ENCODE assay signal across 9 mouse cellular contexts in the genomic region with DNA sequence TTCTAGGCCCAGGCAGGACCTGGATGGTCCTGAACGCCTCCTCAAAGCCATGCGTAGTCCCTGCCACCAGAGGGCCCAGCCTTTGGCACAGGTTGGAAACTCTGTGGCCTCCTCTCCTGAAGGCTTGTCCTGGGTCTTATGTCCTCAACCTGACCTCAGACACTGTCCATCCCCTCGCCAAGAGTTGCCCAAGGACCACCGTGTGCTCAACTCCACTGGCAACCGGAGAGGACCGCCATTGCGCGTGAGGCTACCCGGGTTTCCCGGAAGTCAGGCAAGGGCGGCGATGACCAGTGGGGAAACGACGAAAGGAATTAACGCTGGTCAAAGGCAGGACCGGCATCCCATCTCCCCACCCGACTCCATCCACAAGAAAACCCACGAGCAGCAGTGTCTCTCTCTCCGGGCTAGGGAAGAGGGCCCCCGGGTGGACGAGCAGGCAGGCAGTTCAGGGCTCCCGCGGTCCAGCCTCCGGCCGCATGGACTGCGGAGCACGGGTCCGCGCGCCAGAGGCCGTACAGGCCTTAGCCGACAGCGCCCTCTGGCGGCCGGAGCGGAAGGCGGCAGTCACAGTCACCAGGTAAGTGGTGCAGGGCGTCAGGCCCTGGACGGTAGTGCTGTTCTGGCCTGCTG. TPM values are rescaled to one million over a fixed set of nuclear protein-coding genes. Genes with fewer than 3 reads are reported as not detected.
DNase-seq lines count a peak whose midpoint lies in the region; ATAC-seq and TF ChIP-seq lines count a peak whose summit lies in the region.
"Had no signal": no experiment of that assay in that cellular context is flagged by ENCODE, and none has a peak within 500 bp of the region (broad histone marks: within the 10 kb centered on the region; RNA-seq: fewer than 3 reads in every experiment).

No protein-coding gene starts in this region.

- peak; percentile 31 to 93; a peak in 3 of 4 replicates for TF ChIP-seq CTCF in CH12.LX (conservative IDR thresholded peaks at IDR 0.05 in 1 of 2, IDR thresholded peaks at IDR 0.05 in 1 of 2; ENCODE audit: low read depth in 2 of 2, low read length in 2 of 2)
- peak; percentile 99 for TF ChIP-seq CTCF in liver, postnatal 0 days (IDR thresholded peaks at IDR 0.05; ENCODE audit: low read depth)
- TF ChIP-seq CTCF in testis, adult 2 months (IDR thresholded peaks at IDR 0.05; ENCODE audit: control insufficient read depth, insufficient read depth, insufficient replicate concordance, low read depth, low read length) = peak; percentile 99

- dilution Hi-C loops in CH12.LX (cut with MboI; ENCODE audit: extremely low pct_ligation_motif_present, extremely low pct_unique_long_range_greater_than_20kb, low sequenced_read_pairs) = no loop called here

- peak overlapping the region; percentile 14 for H3K4me2 ChIP-seq in CH12.LX (ENCODE audit: insufficient read depth, low read depth, poor library complexity, severe bottlenecking)
- H3K4me2 ChIP-seq in forebrain, embryonic 13.5 days = peak overlapping the region; percentile 71
- H3K4me2 ChIP-seq in liver, postnatal 0 days (ENCODE audit: low read depth, low read length) = peak overlapping the region; percentile 99
- H3K4me2 ChIP-seq in neural tube, embryonic 13.5 days = peak overlapping the region; percentile 66

- no peaks in the 10 kb centered on the region for H3K36me3 ChIP-seq in CH12.LX (replicated peaks in 1 of 2; ENCODE audit: control insufficient read depth in 1 of 2, insufficient read depth in 1 of 2, low read length in 1 of 2)
- no peaks in the 10 kb centered on the region for H3K36me3 ChIP-seq in forebrain, embryonic 13.5 days (ENCODE audit: poor library complexity, severe bottlenecking)
- H3K36me3 ChIP-seq in liver, postnatal 0 days (replicated peaks; ENCODE audit: insufficient read depth, low read length) = no peaks in the 10 kb centered on the region
- no peaks in the 10 kb centered on the region for H3K36me3 ChIP-seq in neural tube, embryonic 13.5 days
- H3K36me3 ChIP-seq in testis, adult 2 months (ENCODE audit: control insufficient read depth, insufficient read depth, low read length) = no peaks in the 10 kb centered on the region

- no peaks in the 10 kb centered on the region for H3K79me2 ChIP-seq in CH12.LX (replicated peaks; ENCODE audit: control insufficient read depth, extremely low read depth, insufficient read depth, poor library complexity, severe bottlenecking)

- H3K4me1 ChIP-seq in CH12.LX (ENCODE audit: control insufficient read depth in 1 of 2, insufficient read depth in 2 of 2) = peaks cover 10 to 30% of the 10 kb centered on the region in 2 experiments
- peaks cover 29% of the 10 kb centered on the region for H3K4me1 ChIP-seq in forebrain, embryonic 13.5 days
- peaks cover 22% of the 10 kb centered on the region for H3K4me1 ChIP-seq in liver, postnatal 0 days (ENCODE audit: insufficient read depth)
- H3K4me1 ChIP-seq in neural tube, embryonic 13.5 days (replicated peaks) = peaks cover 33% of the 10 kb centered on the region
- peaks cover 21% of the 10 kb centered on the region for H3K4me1 ChIP-seq in testis, adult 2 months (ENCODE audit: control insufficient read depth, insufficient read depth, low read length)

- DNase-seq in CH12.LX (ENCODE audit: extremely low read depth) = peak; percentile 77
- peak; percentile 82 for DNase-seq in c-Kit-positive CD71-positive TER-119-positive erythroid progenitor cells, embryonic 14.5 days (ENCODE audit: low spot score)
- peak; percentile 95 to 97 for DNase-seq in heart, postnatal 14 days
- DNase-seq in large intestine, adult 2 months (ENCODE audit: low read depth, low spot score) = peak; percentile 70
- peak; percentile 92 for DNase-seq in liver, postnatal 0 days

- ATAC-seq in forebrain, embryonic 13.5 days = peak; percentile 84
- peak; percentile 94 for ATAC-seq in liver, postnatal 0 days
- peak; percentile 78 for ATAC-seq in neural tube, embryonic 13.5 days (ENCODE audit: low read depth)

- under 1% methylated on average over 39 of the region's 39 CpGs for WGBS in forebrain, embryonic 13.5 days
- under 1% methylated on average over 39 of the region's 39 CpGs for WGBS in large intestine, adult 2 months
- 1% methylated on average over 39 of the region's 39 CpGs for WGBS in liver, postnatal 0 days (ENCODE audit: insufficient replicate concordance)
- under 1% methylated on average over 36 of the region's 39 CpGs for WGBS in neural tube, embryonic 13.5 days

- H3K27ac ChIP-seq in CH12.LX (ENCODE audit: insufficient read depth, low read depth) = no peak overlapping the region
- H3K27ac ChIP-seq in forebrain, embryonic 13.5 days = no peak overlapping the region; the same call in 1 of the 2 replicates
- peak overlapping the region; percentile 68 for H3K27ac ChIP-seq in liver, postnatal 0 days (ENCODE audit: low read depth)
- peak overlapping the region; percentile 49 for H3K27ac ChIP-seq in neural tube, embryonic 13.5 days (replicated peaks)
- peak overlapping the region; percentile 63 for H3K27ac ChIP-seq in testis, adult 2 months (ENCODE audit: control insufficient read depth, insufficient read depth, low read depth, low read length)

- H3K27me3 ChIP-seq in CH12.LX (replicated peaks) = peaks cover 42% of the 10 kb centered on the region
- peaks cover 32% of the 10 kb centered on the region for H3K27me3 ChIP-seq in forebrain, embryonic 13.5 days
- peaks cover 19% of the 10 kb centered on the region for H3K27me3 ChIP-seq in liver, postnatal 0 days (ENCODE audit: insufficient read depth, low read length)
- H3K27me3 ChIP-seq in neural tube, embryonic 13.5 days = peaks cover 25% of the 10 kb centered on the region
- no peaks in the 10 kb centered on the region for H3K27me3 ChIP-seq in testis, adult 2 months (ENCODE audit: control insufficient read depth, insufficient read depth, low read length)

- peak; percentile 82 for TF ChIP-seq POLR2A in CH12.LX (IDR thresholded peaks at IDR 0.05; ENCODE audit: low read depth, low read length)
- peak; percentile 73 for TF ChIP-seq POLR2A in testis, adult 2 months (IDR thresholded peaks at IDR 0.05; ENCODE audit: control insufficient read depth, low read depth, low read length)

- H3K9me3 ChIP-seq in CH12.LX (replicated peaks; ENCODE audit: low read length) = no peaks in the 10 kb centered on the region
- H3K9me3 ChIP-seq in forebrain, embryonic 13.5 days (replicated peaks) = no peaks in the 10 kb centered on the region
- H3K9me3 ChIP-seq in liver, postnatal 0 days (ENCODE audit: low read length) = no peaks in the 10 kb centered on the region
- H3K9me3 ChIP-seq in neural tube, embryonic 13.5 days = no peaks in the 10 kb centered on the region

- peak; percentile 6; the same call in 1 of the 2 replicates for TF ChIP-seq EP300 in CH12.LX (IDR thresholded peaks at IDR 0.05; ENCODE audit: low read length)
- TF ChIP-seq EP300 in liver, postnatal 0 days (IDR thresholded peaks at IDR 0.05; ENCODE audit: low read depth) = no peak

- intact Hi-C loops in heart, postnatal 14 days (cut with DNase I) = loop anchor here (1.0 to 5.0 kb wide), 3 partner anchors 14 to 47 kb away; a partner anchor contains a TSS

- TF ChIP-seq RAD21 in CH12.LX (IDR thresholded peaks at IDR 0.05; ENCODE audit: low read depth, low read length) = peak; percentile 75

- in situ Hi-C loops in CH12.LX (cut with MboI; ENCODE audit: low pct_ligation_motif_present, low pct_unique_long_range_greater_than_20kb, low sequenced_read_pairs) = loop anchor here (5.0 kb wide), 1 partner anchor 38 kb away; a partner anchor contains a TSS

- H3K9ac ChIP-seq in CH12.LX (ENCODE audit: insufficient read depth, low read depth) = peak overlapping the region; percentile 68
- peak overlapping the region; percentile 79 for H3K9ac ChIP-seq in forebrain, embryonic 13.5 days
- peak overlapping the region; percentile 78 for H3K9ac ChIP-seq in liver, postnatal 0 days (replicated peaks)
- peak overlapping the region; percentile 81 for H3K9ac ChIP-seq in neural tube, embryonic 13.5 days

- H3K4me3 ChIP-seq in CH12.LX (replicated peaks in 1 of 3; ENCODE audit: low read depth in 2 of 3, low read length in 2 of 3, poor library complexity in 1 of 3) = peak overlapping the region; percentile 57 to 58 (median 57)
- peak overlapping the region; percentile 46 for H3K4me3 ChIP-seq in forebrain, embryonic 13.5 days
- H3K4me3 ChIP-seq in liver, postnatal 0 days (ENCODE audit: low read depth, low read length) = peak overlapping the region; percentile 62
- H3K4me3 ChIP-seq in neural tube, embryonic 13.5 days = peak overlapping the region; percentile 46
- peak overlapping the region; percentile 80 for H3K4me3 ChIP-seq in testis, adult 2 months (ENCODE audit: control insufficient read depth, low read depth, low read length)

RNA-seq across cellular contexts. Expression of a gene that starts 4.5 kb away (rescaled TPM):
- total RNA-seq in CH12.LX (2012; rRNA removed) = 1.2 and 1.8 TPM in 2 replicates
- total RNA-seq in CH12.LX (2014; rRNA removed) = 0.12 and 0.15 TPM in 2 replicates
- 0.12 and 0.13 TPM in 2 replicates for polyA plus RNA-seq in CH12.LX (2012; ENCODE audit: insufficient read length, low read depth)
- polyA plus RNA-seq in forebrain, embryonic 13.5 days (2015; fragmentation: Nextera tagmentation; extraction: Ambion mirVana) = 15.1 and 15.3 TPM in 2 replicates
- 10 to 100 TPM in 1 of 2 experiments, 1 to 10 TPM in 1; 9.2 to 12.6 TPM for total RNA-seq in heart, postnatal 14 days (2021)
- polyA plus RNA-seq in large intestine, adult 2 months (2012; rRNA removed) = 10.6 and 36.8 TPM in 2 replicates
- polyA plus RNA-seq in liver, postnatal 0 days (2015; fragmentation: Nextera tagmentation; extraction: Ambion mirVana) = 0.25 and 0.28 TPM in 2 replicates
- 23.0 and 23.4 TPM in 2 replicates for polyA plus RNA-seq in neural tube, embryonic 13.5 days (2015; fragmentation: Nextera tagmentation; extraction: Ambion mirVana)
- polyA plus RNA-seq in testis, adult 2 months (2012; rRNA removed) = 5.5 and 5.6 TPM in 2 replicates

RNA-seq across cellular contexts. Expression of a gene that starts 9.1 kb away (rescaled TPM):
- total RNA-seq in CH12.LX (2012; rRNA removed) (154 and 175 TPM in 2 replicates), CH12.LX (2014; rRNA removed) (133 and 135 TPM in 2 replicates)
- 182 and 216 TPM in 2 replicates for polyA plus RNA-seq in CH12.LX (2012; ENCODE audit: insufficient read length, low read depth)
- 79.2 and 93.3 TPM in 2 replicates for polyA plus RNA-seq in forebrain, embryonic 13.5 days (2015; fragmentation: Nextera tagmentation; extraction: Ambion mirVana)
- total RNA-seq in heart, postnatal 14 days (2021) = 10 to 100 TPM; 54.3 to 59.2 TPM
- polyA plus RNA-seq in large intestine, adult 2 months (2012; rRNA removed) = 78.3 and 91.6 TPM in 2 replicates
- 44.7 and 45.0 TPM in 2 replicates for polyA plus RNA-seq in liver, postnatal 0 days (2015; fragmentation: Nextera tagmentation; extraction: Ambion mirVana)
- 75.1 and 76.4 TPM in 2 replicates for polyA plus RNA-seq in neural tube, embryonic 13.5 days (2015; fragmentation: Nextera tagmentation; extraction: Ambion mirVana)
- 18.7 and 23.4 TPM in 2 replicates for polyA plus RNA-seq in testis, adult 2 months (2012; rRNA removed)

RNA-seq across cellular contexts. Expression of a gene that starts 15.7 kb away (rescaled TPM):
- total RNA-seq in CH12.LX (2012; rRNA removed) (0.04 TPM in 2 replicates), CH12.LX (2014; rRNA removed) (not detected in 2 replicates)
- polyA plus RNA-seq in CH12.LX (2012; ENCODE audit: insufficient read length, low read depth) = not detected in 2 replicates
- polyA plus RNA-seq in forebrain, embryonic 13.5 days (2015; fragmentation: Nextera tagmentation; extraction: Ambion mirVana) = 0.20 and 0.45 TPM in 2 replicates
- total RNA-seq in heart, postnatal 14 days (2021) = 1 to 10 TPM; 1.2 TPM
- 0.55 and 1.2 TPM in 2 replicates for polyA plus RNA-seq in large intestine, adult 2 months (2012; rRNA removed)
- 0.21 and 0.40 TPM in 2 replicates for polyA plus RNA-seq in liver, postnatal 0 days (2015; fragmentation: Nextera tagmentation; extraction: Ambion mirVana)
- polyA plus RNA-seq in neural tube, embryonic 13.5 days (2015; fragmentation: Nextera tagmentation; extraction: Ambion mirVana) = 0.49 and 1.1 TPM in 2 replicates
- polyA plus RNA-seq in testis, adult 2 months (2012; rRNA removed) = 1.0 TPM in 2 replicates

RNA-seq across cellular contexts. Expression of a gene that starts 20.2 kb away (rescaled TPM):
- total RNA-seq in CH12.LX (2012; rRNA removed) (not detected in 2 replicates), CH12.LX (2014; rRNA removed) (not detected in 2 replicates)
- polyA plus RNA-seq in CH12.LX (2012; ENCODE audit: insufficient read length, low read depth) = not detected in 2 replicates
- polyA plus RNA-seq in forebrain, embryonic 13.5 days (2015; fragmentation: Nextera tagmentation; extraction: Ambion mirVana) = 0.18 TPM in 1 of 2 replicates, not detected in the other
- not detected for total RNA-seq in heart, postnatal 14 days (2021)
- not detected in 2 replicates for polyA plus RNA-seq in large intestine, adult 2 months (2012; rRNA removed)
- polyA plus RNA-seq in liver, postnatal 0 days (2015; fragmentation: Nextera tagmentation; extraction: Ambion mirVana) = 0.34 and 0.46 TPM in 2 replicates
- polyA plus RNA-seq in neural tube, embryonic 13.5 days (2015; fragmentation: Nextera tagmentation; extraction: Ambion mirVana) = not detected in 2 replicates
- polyA plus RNA-seq in testis, adult 2 months (2012; rRNA removed) = 0.08 and 0.27 TPM in 2 replicates
- polyA plus RNA-seq: frontal cortex, adult 2 months had no signal

RNA-seq across cellular contexts. Expression of a gene that starts 32.7 kb away (rescaled TPM):
- total RNA-seq in CH12.LX (2012; rRNA removed) (146 and 238 TPM in 2 replicates), CH12.LX (2014; rRNA removed) (230 and 244 TPM in 2 replicates)
- 193 and 212 TPM in 2 replicates for polyA plus RNA-seq in CH12.LX (2012; ENCODE audit: insufficient read length, low read depth)
- 251 and 266 TPM in 2 replicates for polyA plus RNA-seq in forebrain, embryonic 13.5 days (2015; fragmentation: Nextera tagmentation; extraction: Ambion mirVana)
- 10 to 100 TPM; 72.4 to 72.5 TPM for total RNA-seq in heart, postnatal 14 days (2021)
- 73.4 and 84.4 TPM in 2 replicates for polyA plus RNA-seq in large intestine, adult 2 months (2012; rRNA removed)
- polyA plus RNA-seq in liver, postnatal 0 days (2015; fragmentation: Nextera tagmentation; extraction: Ambion mirVana) = 167 and 171 TPM in 2 replicates
- 249 and 265 TPM in 2 replicates for polyA plus RNA-seq in neural tube, embryonic 13.5 days (2015; fragmentation: Nextera tagmentation; extraction: Ambion mirVana)
- 134 and 144 TPM in 2 replicates for polyA plus RNA-seq in testis, adult 2 months (2012; rRNA removed)

Comparison
In these comparisons a context has a peak if more than half of its experiments do, and no peak if none do; other contexts are left out.
1. H3K27ac ChIP-seq: peak in liver, postnatal 0 days (single experiment), neural tube, embryonic 13.5 days (single experiment) and testis, adult 2 months (single experiment); none in CH12.LX (single experiment) and forebrain, embryonic 13.5 days (single experiment).
2. H3K4me2 ChIP-seq: peak in every context shown above with its lines; median percentile 99 in liver, postnatal 0 days; 71 in forebrain, embryonic 13.5 days; 66 in neural tube, embryonic 13.5 days; 14 in CH12.LX.
3. Peak in every context shown above with its lines, with median percentiles within 50 percentile points of each other: DNase-seq, H3K4me3 ChIP-seq, H3K9ac ChIP-seq, CTCF ChIP-seq and ATAC-seq.